Mouse (Mus musculus): ENCODE measurements around the gene 1700020A23Rik.

The 1700020A23Rik gene

GRCm38 (mm10) chr2:130404939-130405338, at the start of gene 1700020A23Rik, which contains the start of gene Gm28372:
1700020A23Rik (plus strand) TSS chr2:130405259.
Gm28372 (plus strand) TSS chr2:130405239.
- no peak for DNase-seq (ENCODE audit: low read depth)

GRCm38 (mm10) chr2:130357551-130357950, 47.5 kb upstream of the 1700020A23Rik start:
- DNase-seq (ENCODE audit: low read depth), result no peak

GRCm38 (mm10) chr2:130358852-130359251, 46.2 kb upstream of the 1700020A23Rik start:
- no peak for DNase-seq (ENCODE audit: low read depth)

GRCm38 (mm10) chr2:130362511-130363026, 42.5 kb upstream of the 1700020A23Rik start:
- DNase-seq (ENCODE audit: low read depth), result peak; percentile 23

- DNase-seq (ENCODE audit: low read depth), result no peak
These were observed 39.6 kb upstream of the 1700020A23Rik start for GRCm38 (mm10) chr2:130365211-130366094.

- no peak for DNase-seq (ENCODE audit: low read depth)
These were observed 37.7 kb upstream of the 1700020A23Rik start for GRCm38 (mm10) chr2:130367386-130367785.

- DNase-seq (ENCODE audit: low read depth), result peak; percentile 50
These were observed 32.0 kb upstream of the 1700020A23Rik start for GRCm38 (mm10) chr2:130373026-130373425.

GRCm38 (mm10) chr2:130374951-130375350, 30.1 kb upstream of the 1700020A23Rik start:
- no peak for DNase-seq (ENCODE audit: low read depth)

- DNase-seq (ENCODE audit: low read depth), result no peak
These were observed 21.9 kb upstream of the 1700020A23Rik start for GRCm38 (mm10) chr2:130383205-130383604.

GRCm38 (mm10) chr2:130383895-130384294, 21.2 kb upstream of the 1700020A23Rik start:
- DNase-seq (ENCODE audit: low read depth), result no peak

GRCm38 (mm10) chr2:130386212-130386611, 18.8 kb upstream of the 1700020A23Rik start:
- no peak for DNase-seq (ENCODE audit: low read depth)

GRCm38 (mm10) chr2:130388796-130389195, 16.3 kb upstream of the 1700020A23Rik start:
- no peak for DNase-seq (ENCODE audit: low read depth)

GRCm38 (mm10) chr2:130390993-130391625, 13.9 kb upstream of the 1700020A23Rik start:
- DNase-seq (ENCODE audit: low read depth), result no peak

- no peak for DNase-seq (ENCODE audit: low read depth)
These were observed 12.2 kb upstream of the 1700020A23Rik start for GRCm38 (mm10) chr2:130392836-130393235.

- no peak for DNase-seq (ENCODE audit: low read depth)
These were observed 9.4 kb upstream of the 1700020A23Rik start for GRCm38 (mm10) chr2:130395696-130396095.

GRCm38 (mm10) chr2:130397186-130397985, 7.7 kb upstream of the 1700020A23Rik start, which contains the start of gene Cpxm1:
Cpxm1 (minus strand) TSS chr2:130397574.
- DNase-seq (ENCODE audit: low read depth), result no peak

- no peak for DNase-seq (ENCODE audit: low read depth)
These were observed 7.0 kb upstream of the 1700020A23Rik start for GRCm38 (mm10) chr2:130398091-130398490.

- DNase-seq (ENCODE audit: low read depth), result no peak
These were observed 5.0 kb upstream of the 1700020A23Rik start for GRCm38 (mm10) chr2:130400046-130400445.

GRCm38 (mm10) chr2:130401891-130402290, 3.2 kb upstream of the 1700020A23Rik start:
- no peak for DNase-seq (ENCODE audit: low read depth)

- DNase-seq (ENCODE audit: low read depth), result no peak
These were observed 1.1 kb downstream of the 1700020A23Rik start, which contains the start of gene Tmem239 for GRCm38 (mm10) chr2:130406178-130406577. Tmem239 (plus strand) TSS chr2:130406478.

- no peak for DNase-seq (ENCODE audit: low read depth)
These were observed 3.1 kb downstream of the 1700020A23Rik start for GRCm38 (mm10) chr2:130408194-130408593.

Measured in c-Kit-positive CD71-positive TER-119-negative erythroid progenitor cells, embryonic 14.5 days (primary cell).